Mouse (Mus musculus): Measurements from ENCODE around the gene Phykpl. TPM values are rescaled to one million over a fixed set of nuclear protein-coding genes. Genes with fewer than 3 reads are reported as not detected.

Gene Phykpl
- 9.9 and 10.2 TPM in 2 replicates for polyA plus RNA-seq (2015; fragmentation: Nextera tagmentation; extraction: Ambion mirVana)

DNA sequence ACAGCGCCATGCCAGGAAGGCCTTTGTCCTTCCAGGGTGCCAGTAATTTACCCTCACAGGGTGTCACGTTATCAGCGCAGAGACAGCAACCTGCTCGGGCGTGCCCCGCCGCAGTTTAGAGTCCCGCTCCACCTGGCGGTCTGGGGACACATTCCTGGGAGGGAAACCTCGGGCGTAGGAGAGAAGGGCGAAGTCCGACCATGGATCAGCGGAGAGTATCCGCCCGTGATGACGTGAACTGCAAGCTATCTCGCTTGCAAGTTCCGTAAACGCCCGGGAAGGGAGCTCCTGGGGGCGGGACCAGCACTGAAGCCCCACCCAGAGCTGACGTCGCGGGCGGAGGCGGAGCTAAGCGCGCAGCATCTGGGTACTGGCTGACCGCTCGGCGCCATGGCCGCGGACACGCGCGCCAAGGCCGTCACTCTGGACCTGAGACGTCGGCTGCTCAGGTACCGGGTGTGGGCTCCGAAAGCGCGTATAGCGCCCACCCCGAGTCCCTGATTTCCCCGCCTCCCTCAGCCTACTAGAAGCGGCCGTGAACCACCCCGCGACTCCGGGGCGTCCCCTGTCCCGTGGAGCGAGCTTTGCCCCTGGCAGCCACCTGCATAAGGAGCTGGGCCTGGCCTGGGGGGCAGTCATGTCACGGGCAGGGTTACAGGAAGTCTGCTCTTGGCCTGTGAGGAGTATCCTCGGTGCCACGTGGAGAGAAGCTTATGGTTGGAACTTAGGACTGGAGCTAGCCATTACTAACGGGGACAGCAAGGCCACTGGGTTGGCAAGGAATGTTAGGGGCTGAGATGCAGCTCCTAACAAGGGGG lies at the start of gene Phykpl:
Gene Phykpl, plus strand, starts transcription at position 327 of the 818 bp plus-strand sequence.
- peak; percentile 95 for ATAC-seq (ENCODE audit: low read depth)

DNA sequence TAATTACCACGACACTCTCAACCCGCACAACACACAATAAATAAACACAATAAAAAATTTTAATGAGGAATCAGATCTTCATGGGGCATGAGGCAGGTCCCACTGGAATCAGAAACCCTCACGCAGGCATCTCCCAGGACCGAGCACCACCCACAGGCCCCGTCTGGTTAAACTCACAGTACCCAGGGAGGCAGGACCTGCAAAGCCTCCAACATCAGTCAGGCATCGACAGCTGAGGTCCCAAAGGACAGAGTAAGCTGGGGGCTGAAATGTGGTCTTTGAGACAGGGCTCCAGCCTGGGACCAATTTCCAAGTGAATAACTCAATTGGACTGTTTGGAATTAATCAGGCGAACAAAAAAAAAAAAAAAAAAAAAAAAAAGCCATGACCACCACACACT lies 46.2 kb upstream of the Phykpl start:
- no peak for ATAC-seq (ENCODE audit: low read depth)
- Histone ChIP-seq H3K27me3 (no peaks in the 10 kb centered on the region), H3K36me3 (no peaks in the 10 kb centered on the region), H3K9ac (no peak overlapping the region; the same call in 1 of the 2 replicates), H3K27ac (replicated peaks) (no peak overlapping the region), H3K4me1 (replicated peaks) (peaks cover 1% of the 10 kb centered on the region; the same call in 1 of the 2 replicates), H3K9me3 (no peaks in the 10 kb centered on the region), H3K4me2 (no peak overlapping the region), H3K4me3 (no peak overlapping the region)
- 27% methylated on average over 7 of the region's 7 CpGs for WGBS

More for the DNA sequence above, at the start of gene Phykpl:
- peak within 1 kb of the TSS; percentile 66 for H3K4me3 ChIP-seq
- peak within 1 kb of the TSS; percentile 89 for H3K4me2 ChIP-seq
- under 1% methylated on average over 59 of the region's 59 CpGs for WGBS
- peak within 1 kb of the TSS; percentile 86 for H3K9ac ChIP-seq
- no peaks in the 10 kb centered on the region for H3K27me3 ChIP-seq
- peak within 1 kb of the TSS; percentile 96 for H3K27ac ChIP-seq (replicated peaks)
- no peaks in the 10 kb centered on the region for H3K9me3 ChIP-seq
- peaks cover 29% of the 10 kb centered on the region for H3K4me1 ChIP-seq (replicated peaks)
- peaks cover 38% of the 10 kb centered on the region for H3K36me3 ChIP-seq

DNA sequence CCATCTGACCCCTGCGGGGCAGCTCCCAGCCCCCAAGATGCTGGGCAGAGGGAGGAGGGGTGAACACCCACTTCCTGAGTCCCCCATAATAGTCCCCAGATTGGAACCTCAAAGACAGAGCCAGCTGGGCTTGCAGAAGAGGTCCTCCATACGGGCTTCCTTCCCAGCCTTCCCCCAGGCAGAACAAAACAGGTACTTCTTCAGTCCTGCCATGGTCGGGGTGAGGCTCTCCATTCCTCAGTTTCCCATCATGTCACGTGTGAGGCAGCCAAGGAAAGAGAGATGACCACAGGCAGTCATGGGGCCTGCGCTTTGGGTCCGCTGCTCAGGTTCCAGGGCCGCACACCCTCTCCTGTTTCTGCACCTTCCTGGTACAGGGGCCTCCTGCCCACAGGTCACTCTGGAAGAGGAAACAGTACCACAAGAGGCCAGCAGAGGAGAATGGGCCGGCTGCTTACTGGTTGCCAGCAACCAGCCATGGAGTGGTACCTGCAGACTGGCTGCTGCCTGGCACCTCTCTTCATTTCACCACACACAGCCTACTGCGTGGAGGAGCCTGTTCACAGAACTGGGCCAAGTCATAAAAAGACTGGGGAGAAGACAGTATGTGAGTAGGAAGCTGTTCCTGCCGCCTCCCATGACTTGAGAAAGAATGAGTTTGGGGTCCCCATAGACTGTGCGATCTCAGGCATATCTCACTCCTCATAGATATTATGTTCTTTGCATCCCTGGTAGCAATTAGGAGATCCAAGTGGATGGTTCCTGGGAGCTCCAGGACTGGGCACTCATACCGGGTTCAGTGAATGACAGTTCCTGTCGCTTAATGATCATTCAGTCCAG lies 45.4 kb upstream of the Phykpl start:
- WGBS = 63% methylated on average over 13 of the region's 13 CpGs
- no peak overlapping the region for H3K9ac ChIP-seq
- no peaks in the 10 kb centered on the region for H3K36me3 ChIP-seq
- H3K27ac ChIP-seq (replicated peaks) = no peak overlapping the region
- peak; percentile 21; the same call in 1 of the 2 replicates for ATAC-seq (ENCODE audit: low read depth)
- H3K27me3 ChIP-seq = no peaks in the 10 kb centered on the region
- H3K4me1 ChIP-seq (replicated peaks) = peaks cover 5% of the 10 kb centered on the region; the same call in 1 of the 2 replicates
- no peak overlapping the region for H3K4me2 ChIP-seq
- H3K9me3 ChIP-seq = no peaks in the 10 kb centered on the region
- no peak overlapping the region for H3K4me3 ChIP-seq

DNA sequence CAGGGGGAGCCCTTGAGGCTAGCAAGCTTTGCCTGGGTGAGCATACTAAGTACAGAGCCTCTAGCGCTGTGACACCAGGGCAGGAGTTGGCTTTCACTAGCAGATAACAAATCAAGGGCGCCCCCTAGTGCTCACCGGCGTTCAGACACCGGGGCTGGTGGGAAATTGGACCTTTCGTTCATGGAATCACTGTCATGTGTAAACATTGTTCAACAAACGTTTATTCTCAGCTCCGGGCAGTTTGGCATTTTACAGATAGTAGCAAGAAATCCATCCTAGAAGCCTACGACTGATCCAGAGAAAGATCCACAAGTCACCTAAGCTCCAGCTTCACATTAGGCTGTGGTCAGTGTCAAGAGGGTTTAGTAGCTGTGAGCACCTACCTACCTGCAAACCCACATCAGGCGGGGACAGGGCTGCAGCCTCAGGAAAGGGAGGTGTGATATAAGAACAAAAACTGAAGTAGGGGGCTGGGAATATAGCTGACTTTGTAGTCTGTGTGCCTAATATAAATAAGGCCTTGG lies 44.7 kb upstream of the Phykpl start:
- peak; percentile 86 for ATAC-seq (ENCODE audit: low read depth)
- Histone ChIP-seq H3K4me3 (no peak overlapping the region), H3K27me3 (no peaks in the 10 kb centered on the region), H3K4me2 (no peak overlapping the region), H3K9me3 (no peaks in the 10 kb centered on the region), H3K36me3 (no peaks in the 10 kb centered on the region), H3K9ac (no peak overlapping the region), H3K4me1 (replicated peaks) (peaks cover 5% of the 10 kb centered on the region; the same call in 1 of the 2 replicates), H3K27ac (replicated peaks) (no peak overlapping the region)
- WGBS = 11% methylated on average over 10 of the region's 10 CpGs

DNA sequence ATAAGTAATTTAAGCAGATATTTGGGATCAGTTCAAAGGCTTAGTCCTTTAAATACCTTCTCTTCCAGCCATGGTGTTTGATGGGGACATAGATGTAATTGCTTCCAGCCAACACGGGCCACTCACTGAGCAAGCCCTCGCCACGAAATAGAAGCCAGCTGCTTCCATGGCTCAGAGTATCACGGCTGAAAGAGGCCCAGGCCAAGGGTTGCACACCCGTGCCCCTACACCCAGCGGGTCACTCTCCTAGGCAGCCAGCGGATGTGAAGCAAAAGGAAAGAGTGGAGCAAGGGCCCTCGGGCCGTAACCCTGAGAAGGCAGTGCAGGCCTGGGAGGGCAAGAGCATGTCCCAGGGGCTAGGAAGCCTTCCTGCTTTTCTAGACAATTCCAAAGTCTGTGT lies 42.1 kb upstream of the Phykpl start:
- Histone ChIP-seq H3K36me3 (no peaks in the 10 kb centered on the region), H3K4me2 (no peak overlapping the region), H3K4me3 (no peak overlapping the region), H3K27ac (replicated peaks) (no peak overlapping the region), H3K9me3 (no peaks in the 10 kb centered on the region), H3K27me3 (no peaks in the 10 kb centered on the region), H3K4me1 (replicated peaks) (peaks cover 5% of the 10 kb centered on the region; the same call in 1 of the 2 replicates), H3K9ac (no peak overlapping the region)
- WGBS = 60% methylated on average over 9 of the region's 9 CpGs
- ATAC-seq (ENCODE audit: low read depth) = no peak

DNA sequence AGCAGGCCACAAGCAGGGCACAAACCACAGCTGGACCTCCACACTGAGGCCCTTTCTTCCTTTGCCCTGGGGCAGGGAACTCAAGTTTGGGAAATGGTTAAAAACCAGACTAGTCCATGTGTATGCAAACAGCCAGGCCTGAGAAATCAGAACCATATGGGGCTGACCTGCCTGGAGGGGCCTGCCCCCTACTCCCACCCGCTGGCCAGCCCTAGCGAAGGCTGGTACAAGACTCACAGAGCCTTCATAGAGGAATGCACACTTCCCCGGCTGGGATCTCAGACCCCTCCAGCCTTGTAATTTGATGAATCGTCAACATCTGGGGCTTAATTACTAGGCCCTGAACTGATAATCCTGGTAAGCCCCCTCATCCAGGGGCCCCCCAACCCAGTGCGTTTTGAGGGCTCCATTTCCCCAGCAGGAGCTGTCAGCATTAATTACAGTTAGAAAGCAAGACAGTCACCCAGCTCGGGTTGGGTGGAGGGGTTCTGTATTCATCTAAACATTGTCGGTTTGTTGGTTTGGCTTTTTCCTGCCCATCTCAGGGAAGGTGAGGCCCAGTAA lies 41.0 kb upstream of the Phykpl start:
- H3K9ac ChIP-seq = no peak overlapping the region
- ATAC-seq (ENCODE audit: low read depth) = no peak

DNA sequence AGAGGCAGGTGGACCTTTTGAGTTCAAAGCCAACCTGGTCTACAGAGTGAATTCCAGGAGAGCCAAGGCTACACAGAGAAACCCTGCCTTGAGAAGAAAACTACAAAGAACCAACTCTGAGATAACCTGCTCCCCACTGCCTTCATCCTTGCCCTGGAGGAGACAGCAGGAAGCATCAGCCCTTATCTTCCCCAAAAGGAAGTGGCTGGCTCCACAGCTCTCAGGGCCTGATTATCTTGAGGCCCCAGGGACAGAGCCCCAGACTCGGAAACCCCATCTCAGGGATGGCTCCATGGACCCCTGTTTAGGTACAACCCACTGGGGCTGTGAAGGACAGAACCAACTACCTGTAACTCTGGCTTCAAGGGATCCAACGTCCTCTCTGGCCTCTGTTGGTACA lies 40.1 kb upstream of the Phykpl start:
- Histone ChIP-seq H3K9ac (no peak overlapping the region), H3K4me3 (no peak overlapping the region), H3K9me3 (no peaks in the 10 kb centered on the region), H3K27me3 (no peaks in the 10 kb centered on the region), H3K27ac (replicated peaks) (no peak overlapping the region), H3K4me1 (replicated peaks) (peaks cover 5% of the 10 kb centered on the region; the same call in 1 of the 2 replicates), H3K4me2 (no peak overlapping the region), H3K36me3 (no peaks in the 10 kb centered on the region)
- no peak for ATAC-seq (ENCODE audit: low read depth)
- WGBS = 70% methylated on average over 2 of the region's 2 CpGs

More for the DNA sequence above, 41.0 kb upstream of the Phykpl start:
- Histone ChIP-seq H3K4me2 (no peak overlapping the region), H3K36me3 (no peaks in the 10 kb centered on the region), H3K4me3 (no peak overlapping the region), H3K27me3 (no peaks in the 10 kb centered on the region), H3K27ac (replicated peaks) (no peak overlapping the region), H3K4me1 (replicated peaks) (peaks cover 5% of the 10 kb centered on the region; the same call in 1 of the 2 replicates), H3K9me3 (no peaks in the 10 kb centered on the region)
- WGBS = 38% methylated on average over 7 of the region's 7 CpGs

DNA sequence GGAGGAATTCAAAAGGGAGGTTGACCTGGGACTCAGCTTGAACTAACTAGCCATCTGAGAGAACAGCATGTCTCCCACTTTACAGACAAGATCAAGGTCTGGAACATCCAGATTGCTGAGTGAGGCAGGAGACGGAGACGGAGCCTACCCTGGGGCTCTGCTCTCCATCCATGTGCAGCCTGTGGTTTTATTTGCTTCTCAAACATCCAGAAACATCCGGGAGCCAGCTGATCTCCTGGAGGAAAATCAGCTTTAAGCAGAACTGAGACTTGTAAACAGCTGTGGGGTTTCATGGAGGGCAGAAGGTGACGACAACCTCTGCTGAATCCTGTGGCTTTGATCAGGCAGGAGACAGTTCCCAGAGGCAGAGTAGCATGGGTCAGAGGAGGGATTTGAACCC lies 38.7 kb upstream of the Phykpl start:
- Histone ChIP-seq H3K4me2 (no peak overlapping the region), H3K4me3 (no peak overlapping the region)
- WGBS = 60% methylated on average over 4 of the region's 4 CpGs

DNA sequence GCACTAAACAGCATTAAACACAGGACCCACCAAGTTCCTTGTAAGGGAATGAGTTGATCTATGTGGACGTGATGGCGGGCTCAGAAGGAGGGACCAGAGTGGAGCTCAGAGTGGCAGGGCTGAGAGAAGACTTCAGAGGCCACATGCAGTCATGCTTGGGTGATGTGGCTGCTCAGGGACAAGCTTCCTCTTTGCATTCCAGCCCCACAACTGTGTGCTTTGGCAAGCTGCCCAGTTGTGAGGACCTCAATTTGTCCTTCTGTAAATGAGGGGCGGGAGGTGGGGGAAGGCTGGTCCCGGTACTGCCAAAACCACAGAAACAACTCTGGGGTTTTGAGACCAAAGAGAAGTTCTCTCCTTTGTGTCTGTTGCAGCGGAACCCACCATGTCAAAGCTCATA lies 33.3 kb upstream of the Phykpl start:
- H3K27me3 ChIP-seq = no peaks in the 10 kb centered on the region
- 0 out of 2 replicates have a peak, but pooled peaks cover 13% of the 10 kb centered on the region for H3K4me1 ChIP-seq (replicated peaks)
- no peaks in the 10 kb centered on the region for H3K36me3 ChIP-seq
- no peak overlapping the region for H3K4me3 ChIP-seq
- ATAC-seq (ENCODE audit: low read depth) = no peak
- H3K9ac ChIP-seq = no peak overlapping the region
- H3K4me2 ChIP-seq = no peak overlapping the region
- no peaks in the 10 kb centered on the region for H3K9me3 ChIP-seq
- H3K27ac ChIP-seq (replicated peaks) = no peak overlapping the region
- 70% methylated on average over 5 of the region's 5 CpGs for WGBS

More for the DNA sequence above, 38.7 kb upstream of the Phykpl start:
- ATAC-seq (ENCODE audit: low read depth) = no peak
- Histone ChIP-seq H3K9ac (no peak overlapping the region), H3K36me3 (no peaks in the 10 kb centered on the region), H3K4me1 (replicated peaks) (peaks cover 5% of the 10 kb centered on the region; the same call in 1 of the 2 replicates), H3K27ac (replicated peaks) (no peak overlapping the region), H3K9me3 (no peaks in the 10 kb centered on the region), H3K27me3 (no peaks in the 10 kb centered on the region)

DNA sequence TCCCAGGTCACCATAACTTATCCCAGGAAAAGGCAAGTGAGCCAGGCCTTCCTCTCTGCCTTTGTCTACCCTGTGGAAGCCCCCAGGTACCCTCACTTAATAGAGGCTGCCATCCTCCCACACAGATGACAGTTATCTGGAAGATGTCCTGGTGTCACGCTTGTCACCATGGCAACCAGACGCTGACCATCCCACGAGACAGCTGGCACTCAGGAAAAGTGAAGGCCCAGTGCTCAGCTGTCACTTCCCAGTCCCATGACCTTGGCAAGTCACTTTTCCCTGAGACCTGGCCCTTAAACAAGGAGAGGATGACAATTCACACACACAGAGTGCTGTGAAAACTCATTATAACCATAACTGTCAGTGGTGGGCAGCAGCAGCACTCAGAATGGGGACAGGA lies 32.5 kb upstream of the Phykpl start:
- no peak overlapping the region for H3K4me3 ChIP-seq
- 0 out of 2 replicates have a peak, but pooled peaks cover 13% of the 10 kb centered on the region for H3K4me1 ChIP-seq (replicated peaks)
- ATAC-seq (ENCODE audit: low read depth) = no peak
- no peaks in the 10 kb centered on the region for H3K9me3 ChIP-seq
- no peaks in the 10 kb centered on the region for H3K36me3 ChIP-seq
- WGBS = 51% methylated on average over 3 of the region's 3 CpGs
- no peaks in the 10 kb centered on the region for H3K27me3 ChIP-seq
- no peak overlapping the region for H3K27ac ChIP-seq (replicated peaks)
- no peak overlapping the region for H3K4me2 ChIP-seq
- no peak overlapping the region for H3K9ac ChIP-seq

DNA sequence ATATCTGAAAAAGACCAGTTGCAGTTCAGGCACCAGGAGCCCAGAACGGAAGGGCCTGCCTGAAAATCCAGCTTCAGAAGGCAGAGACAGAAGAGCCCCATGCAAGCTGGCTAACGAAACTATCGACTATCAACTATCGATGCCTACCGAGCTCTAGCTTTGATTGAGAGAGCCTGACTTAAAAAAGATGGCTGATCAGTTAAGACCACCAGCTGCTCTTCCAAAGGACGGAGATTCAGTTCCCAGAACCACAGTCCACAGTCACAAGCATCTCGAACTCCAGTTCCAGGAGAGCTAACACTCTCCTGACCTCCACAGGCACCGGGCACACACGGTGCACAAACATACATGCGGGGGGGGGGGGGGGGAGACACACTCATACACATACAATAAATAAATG lies 30.0 kb upstream of the Phykpl start:
- H3K9me3 ChIP-seq = no peaks in the 10 kb centered on the region
- 70% methylated on average over 10 of the region's 10 CpGs for WGBS
- H3K27ac ChIP-seq (replicated peaks) = no peak overlapping the region
- no peaks in the 10 kb centered on the region for H3K27me3 ChIP-seq
- 0 out of 2 replicates have a peak overlapping the region, but pooled peaks have one; percentile 16 for H3K4me2 ChIP-seq
- ATAC-seq (ENCODE audit: low read depth) = no peak
- no peak overlapping the region for H3K9ac ChIP-seq
- no peaks in the 10 kb centered on the region for H3K36me3 ChIP-seq
- 0 out of 2 replicates have a peak, but pooled peaks cover 13% of the 10 kb centered on the region for H3K4me1 ChIP-seq (replicated peaks)
- H3K4me3 ChIP-seq = 0 out of 2 replicates have a peak overlapping the region, but pooled peaks have one; percentile 10

All from neural tube, embryonic 13.5 days (tissue).